Mouse (Mus musculus): ENCODE data around the gene Uxs1.

DNA sequence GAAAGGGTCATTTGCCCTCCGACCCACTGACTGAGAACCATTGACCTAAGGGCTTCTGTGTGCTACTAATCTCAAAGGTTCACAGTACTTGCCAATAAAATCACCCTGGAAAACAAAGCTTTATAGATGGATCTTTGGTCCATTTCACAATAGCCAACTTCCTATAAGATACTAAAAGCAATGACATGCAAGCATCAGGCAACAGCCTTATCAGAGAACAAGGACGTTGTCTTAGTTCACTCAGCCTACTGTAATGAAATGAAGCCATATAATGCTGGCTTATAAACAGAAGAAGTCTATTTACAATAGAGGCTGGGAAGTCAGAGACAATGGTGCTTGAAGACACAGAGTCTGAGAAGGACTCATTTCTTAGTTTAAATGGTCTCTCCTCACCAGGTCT is 37.8 kb downstream of the Uxs1 start:
- TF ChIP-seq CTCF (IDR thresholded peaks at IDR 0.05; ENCODE audit: borderline replicate concordance, insufficient read depth, low read depth, low read length) (no peak), POLR2A (IDR thresholded peaks at IDR 0.05; ENCODE audit: borderline replicate concordance, insufficient read depth, low read length) (no peak)
